Mouse (Mus musculus) retina, postnatal 1 day (tissue): ENCODE measurements around the gene Rrp12.
A peak's percentile ranks its signal among the peaks of the same experiment; 100 is the strongest.

Source experiments
- DNase-seq: peaks from one replicate; pipeline ENCODE4 v3.0.0-alpha.2; 2012

The Rrp12 gene

DNA sequence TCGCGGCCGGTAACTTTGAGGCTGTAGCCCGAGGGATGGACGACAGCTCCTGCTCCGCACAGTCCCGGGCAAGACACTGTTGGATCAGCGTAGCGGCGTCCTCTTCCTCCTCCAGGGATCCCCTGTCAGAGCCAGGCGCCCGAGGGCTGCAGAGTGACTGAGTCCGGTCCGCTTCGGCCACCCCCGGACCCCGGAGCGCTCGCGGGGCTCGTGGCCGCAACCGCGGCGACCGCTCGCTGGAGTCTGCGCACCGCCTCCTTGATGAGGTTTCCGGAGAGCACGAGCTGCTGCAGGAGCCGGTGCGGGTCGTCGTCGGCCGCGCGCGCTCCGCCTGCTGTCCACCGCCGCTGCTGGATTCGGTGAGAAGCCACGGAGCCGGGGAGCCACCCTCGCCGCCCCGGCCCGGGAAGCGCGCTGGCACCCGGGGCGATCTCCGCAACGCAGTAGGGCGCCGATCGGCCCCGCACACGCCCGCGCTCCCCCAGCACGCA, 48.8 kb downstream of the Rrp12 start:
- peak; percentile 50 for DNase-seq

DNA sequence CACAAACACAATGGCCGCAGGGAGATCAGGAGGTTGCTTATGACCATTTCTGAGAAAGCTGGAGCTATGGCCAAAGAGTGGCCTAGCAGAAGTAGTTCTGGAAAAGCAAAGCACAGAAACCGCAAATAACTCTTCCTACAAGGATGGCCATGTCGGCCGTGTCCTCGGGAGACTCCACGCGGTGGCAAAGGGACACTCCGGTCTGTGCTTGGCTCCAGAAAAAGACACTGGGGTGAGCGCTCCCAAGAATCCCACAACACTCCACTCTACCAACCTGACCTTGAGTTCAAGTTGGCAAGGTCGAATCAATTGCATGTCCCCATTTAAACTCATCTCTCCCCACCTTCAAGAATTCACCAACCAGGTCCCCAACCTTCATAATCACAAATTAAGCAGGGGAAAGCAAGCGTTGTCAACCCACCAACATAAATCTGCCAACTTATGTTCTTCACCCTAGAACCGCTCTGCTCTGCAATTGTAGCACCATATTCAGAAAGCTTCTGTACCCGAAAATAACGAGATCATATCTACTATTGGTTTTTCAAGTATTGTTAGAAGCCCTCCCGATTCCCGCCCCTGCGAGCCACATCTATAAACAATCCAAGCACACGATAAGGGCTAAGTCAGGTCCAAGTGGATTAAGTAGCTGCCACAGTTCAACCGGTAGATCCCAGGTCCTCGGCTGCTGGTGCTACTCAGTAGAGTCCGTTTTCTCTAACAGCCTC, 49.4 kb downstream of the Rrp12 start:
- peak; percentile 40 for DNase-seq

DNA sequence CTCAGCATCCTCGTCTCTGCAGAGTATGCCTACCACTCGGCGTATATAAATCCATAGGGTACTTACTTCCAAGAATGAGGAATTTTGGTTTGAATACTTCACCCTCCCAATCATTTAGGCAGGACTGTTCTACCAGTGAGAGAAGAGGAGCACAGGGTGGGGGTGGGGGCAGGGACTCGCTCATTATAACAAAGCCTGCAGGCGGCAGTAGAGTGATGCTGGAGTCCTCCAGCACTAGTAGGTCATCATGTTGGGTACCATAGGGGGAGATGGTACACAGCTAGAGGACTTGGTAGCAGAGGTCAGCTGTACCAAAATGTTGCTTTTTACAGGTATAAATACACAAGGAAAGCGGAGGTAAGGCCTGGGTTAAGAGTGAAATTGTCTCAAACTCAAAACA, 51.6 kb downstream of the Rrp12 start:
- DNase-seq = peak; percentile 66

DNA sequence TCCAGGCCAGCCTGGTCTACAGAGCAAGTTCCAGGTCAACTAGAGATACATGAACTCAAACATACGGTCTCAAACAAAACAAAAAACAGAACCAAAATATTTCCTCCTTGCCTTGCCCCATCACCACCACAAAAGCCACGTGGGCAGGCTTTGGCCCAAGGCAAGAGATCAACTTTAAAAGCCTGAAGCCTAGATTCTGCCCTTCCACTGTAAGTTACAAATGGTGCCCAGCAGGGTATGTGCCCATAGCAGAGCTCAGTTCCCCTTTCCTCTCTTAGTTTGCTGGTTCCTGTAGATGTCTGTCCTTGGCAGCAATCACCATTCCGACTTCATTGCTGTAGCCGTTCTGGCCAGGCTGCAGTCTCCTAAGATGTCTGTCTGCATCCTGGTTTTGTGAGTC, 53.3 kb downstream of the Rrp12 start:
- no peak for DNase-seq

DNA sequence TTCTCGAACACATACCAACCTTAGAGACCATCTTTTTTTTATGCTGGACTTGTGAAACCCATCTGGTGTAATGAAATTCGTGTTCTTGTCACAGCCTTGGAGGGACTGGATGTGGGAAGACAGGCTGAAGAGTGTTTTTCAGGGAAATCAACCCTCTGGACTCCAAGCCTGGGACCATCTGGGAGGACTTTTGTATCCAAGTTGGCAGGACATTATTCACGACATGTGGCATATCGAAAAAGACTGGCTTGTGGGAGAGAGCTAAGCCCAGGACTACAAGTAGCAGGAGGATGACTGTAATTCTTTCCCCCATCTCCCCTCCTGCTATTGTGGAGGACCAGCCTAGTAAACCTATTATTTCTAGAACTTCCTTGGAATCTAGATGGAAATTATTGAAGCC, 53.8 kb downstream of the Rrp12 start:
- no peak for DNase-seq

DNA sequence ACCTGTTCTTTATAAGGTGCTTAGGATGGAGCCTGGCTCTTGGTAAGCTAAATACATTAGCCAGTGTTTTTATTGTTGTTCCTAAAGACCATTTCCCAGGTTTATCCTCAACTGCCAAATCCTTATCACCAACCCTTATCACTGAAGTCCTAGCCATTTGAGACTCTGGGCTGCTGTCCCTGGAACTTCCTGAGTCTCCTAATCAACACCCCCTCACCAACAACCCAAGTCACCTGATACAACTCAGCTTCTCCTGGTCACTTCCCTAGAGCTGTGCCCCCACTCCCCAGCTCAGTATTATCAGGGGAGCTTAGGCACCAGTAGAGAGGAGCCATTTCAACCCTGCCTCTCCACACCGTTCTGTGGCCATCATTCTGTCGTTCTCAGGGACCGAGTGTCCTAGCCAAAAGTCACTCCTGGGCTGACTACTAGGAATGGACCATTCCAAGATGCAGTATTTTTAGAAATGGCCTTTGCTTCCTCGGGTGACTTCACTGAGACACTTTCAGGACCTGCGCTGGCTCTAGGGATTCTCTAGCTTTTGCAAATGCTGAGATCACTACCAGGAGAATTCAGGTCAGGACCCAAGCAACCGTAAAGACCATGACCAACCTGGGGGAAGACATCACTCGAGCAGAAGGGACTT, 54.7 kb downstream of the Rrp12 start:
- no peak for DNase-seq

DNA sequence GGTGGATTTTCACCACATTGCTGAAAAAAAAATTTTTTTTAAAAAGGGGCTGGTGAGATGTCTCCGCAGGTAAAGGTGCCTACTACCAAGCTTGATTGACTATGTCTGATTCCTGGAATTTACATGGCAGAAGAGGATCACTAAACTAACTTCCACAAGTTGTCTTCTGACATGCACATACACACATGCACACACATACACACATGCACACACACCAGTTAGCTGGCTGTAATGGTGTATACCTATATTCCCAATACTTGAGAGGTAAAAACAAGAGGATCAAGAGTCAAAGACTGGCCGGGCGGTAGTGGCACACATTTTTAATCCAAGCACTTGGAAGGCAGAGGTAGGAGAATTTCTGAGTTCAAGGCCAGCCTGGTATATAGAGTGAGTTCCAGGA, 56.3 kb downstream of the Rrp12 start:
- no peak for DNase-seq

DNA sequence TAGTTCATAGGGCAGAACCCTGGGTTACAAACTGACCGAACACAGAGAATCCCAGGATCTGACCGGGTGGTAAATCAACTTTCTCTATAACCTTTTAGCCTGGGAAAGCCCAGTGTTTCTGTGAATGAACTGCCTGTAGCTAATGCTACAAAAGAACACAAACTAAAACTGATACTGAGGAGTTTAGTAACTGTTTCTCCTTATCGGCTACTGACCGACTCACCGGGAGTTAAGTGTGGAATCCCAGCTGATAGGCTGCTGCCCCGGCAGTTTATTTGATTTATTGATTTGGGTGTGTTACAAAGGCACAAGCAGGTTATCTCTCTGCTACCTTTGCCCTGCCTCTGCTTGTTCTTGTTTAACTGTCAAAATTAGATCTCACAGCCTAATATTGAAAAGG, 57.2 kb downstream of the Rrp12 start:
- DNase-seq = no peak

DNA sequence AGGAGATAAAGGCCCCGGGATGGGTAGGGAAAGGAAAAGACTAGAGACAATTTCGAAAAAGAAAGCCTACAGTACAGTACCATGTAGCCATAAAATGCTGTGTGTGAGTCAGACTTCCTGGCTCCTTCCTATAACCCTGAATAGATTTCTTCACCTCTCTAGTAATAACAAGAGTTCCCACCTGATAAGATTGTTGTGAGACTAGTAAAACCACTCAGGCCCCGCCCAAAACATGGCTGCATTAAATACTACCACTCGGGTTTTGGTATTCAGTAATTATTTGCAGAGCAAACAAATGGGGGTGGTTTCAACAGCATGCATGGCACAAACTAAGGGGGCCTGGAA, 58.1 kb downstream of the Rrp12 start:
- DNase-seq = no peak

DNA sequence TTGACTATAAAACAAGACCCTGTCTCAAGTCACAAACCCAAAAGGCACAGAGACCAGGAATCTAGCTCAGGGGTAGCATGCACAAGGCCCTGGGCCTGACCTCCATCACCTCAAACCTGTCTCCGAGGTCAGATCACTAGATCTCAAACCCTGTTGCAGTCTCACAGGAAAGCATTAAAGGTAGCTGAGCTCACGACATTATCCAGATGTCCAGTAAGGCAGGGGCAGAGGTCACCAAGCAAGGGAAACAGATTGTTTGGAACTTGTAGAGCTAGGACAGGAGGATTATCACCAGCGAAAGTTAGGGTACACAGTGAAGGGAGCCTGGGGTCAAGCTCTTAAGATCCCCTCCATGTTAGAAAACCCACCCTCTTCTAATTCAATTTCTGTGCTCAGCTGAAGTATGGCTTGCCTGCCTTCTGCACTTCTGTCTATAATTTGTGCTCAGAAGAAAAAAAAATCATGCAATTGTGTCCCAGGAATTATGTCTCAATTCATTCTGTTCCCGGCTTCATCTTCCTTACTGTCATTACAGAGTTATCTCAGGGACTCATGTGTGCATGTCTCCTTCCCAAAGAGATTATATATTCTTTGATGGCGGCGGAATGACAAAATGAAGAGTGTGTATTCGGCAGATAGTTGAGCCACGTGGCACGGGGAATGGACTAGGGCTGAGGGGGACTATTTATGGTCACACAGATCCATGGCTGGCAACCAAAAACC, 58.6 kb downstream of the Rrp12 start:
- no peak for DNase-seq

DNA sequence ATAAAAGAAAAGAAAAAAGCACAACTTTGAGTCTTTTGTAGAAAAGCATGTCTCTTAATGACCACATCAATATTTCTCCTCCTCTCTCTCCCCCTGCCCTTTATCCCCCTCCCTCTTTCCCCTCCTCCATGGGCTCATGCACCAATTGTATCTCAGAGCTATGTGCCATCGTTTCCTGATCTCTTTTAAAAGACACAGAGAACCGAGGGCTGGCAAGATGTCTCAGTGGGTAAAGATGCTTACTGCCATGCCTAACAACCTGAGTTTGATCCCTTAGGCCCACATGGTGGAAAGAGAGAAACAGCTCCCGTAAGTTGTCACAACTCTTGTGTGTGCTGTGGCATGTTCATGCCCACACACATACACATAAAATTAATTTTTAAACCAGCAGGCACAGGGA, 59.3 kb downstream of the Rrp12 start:
- no peak for DNase-seq

DNA sequence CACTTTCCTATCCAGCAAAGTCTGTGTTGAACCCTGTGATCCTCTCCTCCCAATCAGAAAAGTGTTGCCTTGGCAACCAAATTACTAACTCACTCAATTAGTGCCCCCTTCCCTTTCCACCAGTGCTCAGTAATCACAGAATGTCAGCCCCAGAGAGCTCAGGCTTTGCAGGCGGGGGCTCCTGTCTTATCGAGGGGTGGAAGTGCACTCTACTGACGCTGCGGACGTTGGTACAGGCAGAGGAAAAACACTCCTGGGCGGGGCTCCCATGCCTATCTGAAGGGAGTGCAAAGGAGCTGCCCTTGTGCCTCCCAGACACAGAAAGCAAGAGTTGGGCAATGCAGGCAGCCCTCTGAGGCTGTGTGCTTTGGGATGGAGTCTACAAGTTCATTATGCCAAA, 60.2 kb downstream of the Rrp12 start:
- DNase-seq = peak; percentile 83

DNA sequence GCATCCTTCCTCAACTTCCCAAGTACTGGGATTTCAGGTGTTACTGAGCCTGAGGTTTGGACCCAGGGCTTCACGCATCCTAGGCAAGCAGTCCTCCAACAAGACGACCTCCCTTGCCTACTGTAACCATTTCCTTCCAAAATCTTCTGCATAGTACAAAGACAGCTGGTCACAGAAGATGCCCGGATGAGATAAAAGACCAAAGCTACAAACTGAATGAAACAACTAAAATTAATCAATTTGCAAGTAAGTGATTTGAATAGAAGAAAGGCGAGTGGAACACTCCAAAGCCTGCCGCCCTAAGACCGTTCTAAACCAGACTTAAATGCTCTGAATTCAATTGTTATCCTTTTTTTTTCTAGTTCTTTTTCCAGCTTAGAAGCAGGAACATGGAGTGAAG, 60.6 kb downstream of the Rrp12 start:
- no peak for DNase-seq

DNA sequence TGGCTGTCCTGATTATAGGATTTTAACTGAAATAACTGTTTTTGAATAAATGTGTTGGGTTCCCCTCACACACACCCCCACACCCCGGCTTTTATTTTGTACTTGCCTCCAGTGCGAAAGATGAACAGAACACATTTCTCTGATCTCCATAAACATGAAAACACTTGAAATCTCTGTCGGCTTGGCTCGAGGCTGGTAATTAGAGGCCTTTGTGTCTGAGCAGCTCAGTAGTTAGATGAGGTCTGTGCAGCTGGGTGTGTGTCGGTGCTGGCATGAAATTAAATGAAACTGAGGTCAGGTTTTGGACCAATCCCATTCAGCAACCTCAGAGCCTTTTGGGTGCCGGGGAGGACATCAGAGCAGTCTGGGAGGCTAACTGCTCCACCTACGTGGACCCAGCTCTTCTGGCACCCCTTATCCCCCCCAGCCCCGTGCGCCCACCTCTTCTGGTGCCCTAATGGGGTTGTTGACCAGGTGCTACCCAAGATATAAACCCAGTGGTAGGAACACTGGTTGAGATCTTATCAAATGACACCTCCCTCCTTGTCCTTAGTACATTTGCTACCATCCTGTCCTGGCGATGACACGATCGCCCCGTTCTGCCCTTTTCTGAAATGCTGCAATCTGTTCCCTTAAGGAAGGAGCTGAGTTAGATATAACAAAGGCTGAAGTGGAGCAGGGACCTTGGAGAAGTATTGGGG, 63.3 kb downstream of the Rrp12 start:
- no peak for DNase-seq

DNA sequence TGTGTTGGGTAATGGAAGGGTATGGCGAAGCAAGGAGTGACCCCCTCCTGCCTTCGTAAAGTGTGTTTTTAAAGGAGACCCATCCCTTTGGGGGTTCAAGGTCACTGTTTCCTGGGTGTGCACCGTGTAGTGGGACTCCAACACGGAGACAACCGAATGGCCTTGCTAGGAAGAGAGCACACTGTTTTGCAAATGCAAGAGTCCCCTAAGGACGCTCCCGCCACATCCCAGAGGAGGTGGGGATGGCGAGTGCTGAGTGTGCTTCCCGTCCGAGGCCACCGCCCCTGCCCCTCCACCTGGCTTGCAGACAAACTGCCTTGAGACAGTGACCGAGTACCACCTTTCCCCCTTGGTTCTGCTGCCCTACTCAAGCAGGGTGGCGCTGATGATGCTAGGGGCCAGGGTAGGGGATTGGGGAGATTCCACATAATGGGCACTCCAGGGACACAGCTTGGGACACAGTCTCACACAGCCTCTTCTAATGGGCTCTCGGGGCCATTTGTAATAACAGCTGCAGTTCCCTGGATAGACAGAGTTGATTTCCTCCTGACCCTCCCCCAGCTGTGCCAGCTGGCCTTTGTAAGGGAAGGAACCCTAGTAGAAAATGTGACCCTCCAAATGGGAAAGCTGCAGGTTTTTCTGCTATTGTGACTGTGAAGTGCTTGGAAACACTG, 64.1 kb downstream of the Rrp12 start:
- peak; percentile 45 for DNase-seq

DNA sequence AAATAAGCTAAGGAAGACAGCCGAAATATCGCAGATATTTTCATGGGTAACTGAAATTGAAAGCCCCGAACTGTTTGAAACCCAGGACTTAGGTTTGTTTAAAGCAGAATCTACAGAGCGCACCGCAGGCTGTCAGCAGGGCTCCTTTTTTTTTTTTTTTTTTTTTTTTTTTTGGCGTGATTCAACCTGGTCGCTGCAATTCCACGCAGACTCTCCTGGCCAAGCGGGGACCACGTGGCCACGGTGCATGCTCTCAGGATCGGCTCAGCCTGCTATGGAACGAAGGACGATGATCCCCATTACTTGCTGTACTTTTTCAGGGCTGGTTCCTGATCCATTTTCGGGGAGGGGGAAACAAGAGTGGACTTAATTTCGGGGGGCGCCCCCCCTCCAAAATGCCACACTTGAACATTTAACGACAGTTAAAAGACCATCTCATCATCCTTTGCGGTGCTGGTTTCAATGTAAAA, 64.8 kb downstream of the Rrp12 start:
- DNase-seq = peak; percentile 55

DNA sequence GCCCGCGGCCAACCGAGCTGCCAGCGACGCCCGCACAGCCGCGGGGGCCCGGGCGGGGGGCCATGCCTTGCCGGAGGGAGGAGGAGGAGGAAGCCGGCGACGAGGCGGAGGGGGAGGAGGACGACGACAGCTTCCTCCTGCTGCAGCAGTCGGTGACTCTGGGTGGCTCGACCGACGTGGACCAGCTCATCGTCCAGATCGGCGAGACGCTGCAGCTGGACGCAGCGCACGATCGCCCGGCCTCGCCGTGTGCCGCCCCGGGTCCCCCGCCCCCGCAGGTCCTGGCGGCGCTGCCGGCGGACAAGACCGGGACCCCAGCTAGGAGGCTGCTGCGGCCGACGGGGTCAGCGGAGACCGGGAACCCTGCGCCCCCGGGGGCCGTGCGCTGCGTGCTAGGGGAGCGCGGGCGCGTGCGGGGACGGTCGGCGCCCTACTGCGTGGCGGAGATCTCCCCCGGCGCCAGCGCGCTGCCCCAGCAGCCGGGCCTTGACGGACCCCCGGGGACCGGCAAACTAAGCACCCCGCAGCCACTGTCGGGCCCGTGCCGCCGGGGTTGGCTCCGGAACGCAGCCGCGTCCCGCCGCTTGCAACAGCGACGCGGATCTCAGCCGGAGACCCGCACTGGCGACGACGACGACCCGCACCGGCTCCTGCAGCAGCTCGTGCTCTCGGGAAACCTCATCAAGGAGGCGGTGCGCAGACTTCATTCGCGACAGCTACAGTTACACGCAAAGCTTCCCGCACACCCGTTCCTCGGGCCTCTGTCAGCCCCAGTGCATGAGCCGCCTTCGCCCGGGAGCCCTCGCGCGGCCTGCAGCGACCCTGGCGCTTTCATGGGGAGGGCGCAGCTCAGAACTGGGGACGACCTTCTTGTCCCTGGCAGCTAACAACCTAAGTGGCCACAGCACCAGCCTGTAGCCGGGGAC, 65.6 kb downstream of the Rrp12 start:
- peak; percentile 70 for DNase-seq

DNA sequence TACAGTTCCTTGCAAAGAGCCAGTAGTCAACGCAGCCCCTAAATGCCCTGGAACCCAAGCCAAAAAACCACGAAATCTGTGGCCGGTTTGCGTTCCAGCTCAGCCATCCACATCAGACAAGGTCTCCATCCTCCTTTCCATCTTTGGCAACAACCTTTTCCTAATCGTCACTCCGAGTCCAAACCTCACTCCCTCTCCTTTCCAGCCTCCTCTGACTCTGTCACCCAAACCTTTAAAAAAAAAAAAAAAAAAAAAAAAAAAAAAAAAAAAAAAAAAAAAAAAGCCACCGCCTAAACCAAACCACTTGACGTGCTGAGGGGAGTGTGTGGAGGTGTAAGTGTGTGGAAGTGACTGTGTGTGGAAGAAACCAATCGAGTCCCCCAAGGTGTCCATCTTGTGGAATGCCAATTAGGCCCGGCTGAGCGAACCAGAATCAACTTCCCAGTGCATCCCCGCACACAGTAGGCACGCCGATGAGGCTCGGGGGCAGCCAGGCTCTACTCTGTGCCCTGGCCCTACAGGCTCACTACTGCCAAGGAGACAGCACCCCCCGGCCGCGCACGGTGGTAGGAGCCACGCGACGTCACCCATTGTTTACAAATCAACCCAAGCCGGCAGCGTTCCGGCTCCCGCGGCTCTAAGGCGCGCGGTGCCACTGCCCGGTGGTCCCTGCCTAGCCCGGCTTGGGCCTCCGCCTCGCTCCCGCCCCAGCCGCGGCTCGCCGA, 66.4 kb downstream of the Rrp12 start, which contains the start of gene Frat1:
TSS of gene Frat1 (plus strand) at position 590 of the 725 bp plus-strand sequence.
- DNase-seq = peak; percentile 98

DNA sequence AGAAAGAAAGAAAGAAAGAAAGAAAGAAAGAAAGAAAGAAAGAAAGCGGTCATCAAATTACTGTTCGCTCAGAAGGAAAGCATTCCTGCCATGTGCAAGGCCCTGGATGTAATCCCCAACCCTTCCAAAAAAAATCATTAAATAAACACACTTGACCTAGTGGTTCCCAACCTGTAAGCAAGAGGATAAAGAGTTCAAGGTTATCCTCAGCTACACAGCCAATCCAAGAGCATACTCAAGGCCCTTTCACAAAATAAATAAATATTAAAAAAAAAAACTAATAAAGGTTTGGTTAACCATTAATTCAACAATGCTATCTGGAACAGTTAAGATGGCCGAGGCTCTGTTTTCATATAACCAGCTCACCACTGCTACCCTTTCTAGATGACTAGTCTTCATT, 67.0 kb downstream of the Rrp12 start:
- DNase-seq = no peak

DNA sequence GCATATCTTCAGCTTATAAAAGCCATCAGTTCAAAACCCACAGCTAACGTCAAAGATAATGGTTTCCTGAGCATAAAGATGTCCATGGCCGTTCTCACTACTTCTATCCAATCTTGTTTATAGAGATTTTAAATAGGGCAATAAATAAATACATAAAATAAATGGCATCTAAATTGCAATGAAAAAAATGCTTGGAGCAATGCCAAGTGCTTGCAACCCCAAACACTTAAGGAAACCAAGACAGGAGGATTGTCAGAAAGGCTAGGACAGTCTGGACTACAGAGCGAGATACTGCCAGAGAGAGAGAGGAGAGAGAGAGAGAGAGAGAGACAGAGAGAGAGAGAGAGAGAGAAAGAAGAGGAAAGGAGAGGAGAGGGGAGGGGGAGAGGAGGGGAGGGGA, 69.4 kb downstream of the Rrp12 start:
- no peak for DNase-seq

DNA sequence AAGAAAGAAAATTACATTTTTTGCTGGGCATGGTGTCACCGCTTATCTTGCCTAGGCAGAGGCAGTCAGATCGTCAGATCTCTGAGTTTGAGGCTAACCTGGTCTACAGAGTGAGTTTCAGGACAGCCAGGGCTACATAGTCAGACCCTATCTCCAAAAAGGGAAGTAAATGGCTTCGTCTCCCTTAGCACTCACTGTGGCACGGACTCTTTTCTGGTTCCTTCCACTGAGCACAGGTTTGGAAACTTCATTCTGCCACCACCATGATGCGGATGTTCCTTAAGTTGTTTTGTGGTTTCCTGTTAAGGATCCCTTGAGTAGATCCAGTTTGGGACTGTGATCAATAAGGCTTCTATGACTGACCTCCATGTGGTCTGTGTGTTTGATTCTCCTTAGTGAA, 71.0 kb downstream of the Rrp12 start:
- no peak for DNase-seq
